Mouse (Mus musculus) urinary bladder, postnatal 25 days (tissue): ENCODE results near the gene Etv6.
"Not testable (repeated sequence)": the region's sequence is repeated elsewhere in the genome, so short reads cannot be mapped to it uniquely, and the experiment has no call there.

ENCODE experiments used
- DNase-seq: peaks from one replicate; pipeline ENCODE4 v3.0.0; 2022; ENCODE audit warnings: low spot score

The Etv6 gene

DNA sequence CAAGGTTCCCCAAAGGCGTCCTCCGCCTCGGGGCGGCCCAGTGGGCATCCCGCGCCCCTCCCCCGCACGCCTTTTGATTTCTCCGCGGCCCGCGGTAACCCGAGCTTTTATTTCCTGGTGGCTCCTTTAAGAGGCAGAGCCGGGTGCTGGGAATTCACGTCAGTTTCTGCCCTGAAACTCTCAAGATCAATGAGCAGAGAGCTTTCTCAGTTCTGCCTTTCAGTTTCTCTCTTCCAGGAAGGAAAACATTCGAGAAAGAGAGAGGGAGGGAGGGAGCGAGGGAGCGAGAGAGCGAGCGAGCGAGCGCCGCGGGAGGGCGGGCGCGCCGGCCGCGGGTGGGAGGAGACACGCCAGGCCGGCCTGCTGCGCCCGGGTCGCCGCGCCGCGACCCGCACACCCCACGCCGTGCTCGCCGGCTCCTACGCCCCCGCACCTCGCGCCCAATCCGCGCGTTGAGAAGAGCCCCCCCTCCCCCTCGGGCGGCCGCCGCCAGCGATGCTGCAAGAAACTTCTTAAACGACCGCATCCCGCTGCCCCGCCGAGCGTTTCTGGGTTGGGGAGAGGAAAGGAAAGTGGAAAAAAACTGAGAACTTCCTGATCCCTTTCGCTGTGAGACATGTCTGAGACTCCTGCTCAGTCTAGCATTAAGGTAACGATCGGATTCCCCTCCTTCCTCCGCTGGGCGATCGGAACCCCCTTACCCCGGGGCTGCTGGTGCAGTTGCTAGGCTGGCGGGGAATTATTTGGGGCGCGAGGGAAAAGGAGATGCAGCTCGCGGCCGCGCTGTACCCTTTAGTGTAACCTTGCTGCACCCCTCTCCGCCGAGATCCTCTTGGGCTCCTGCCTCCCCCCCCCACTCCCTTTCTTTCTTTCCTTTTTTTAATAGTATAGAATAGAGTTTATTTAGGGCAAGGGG, at the start of gene Etv6:
Gene Etv6, plus strand, starts transcription at position 211 of the 916 bp plus-strand sequence.
- peak; percentile 75 for DNase-seq

- DNase-seq: no peak
Observed at GRCm38 (mm10) chr6:133986161-133986560, 49.3 kb upstream of the Etv6 start.

DNA sequence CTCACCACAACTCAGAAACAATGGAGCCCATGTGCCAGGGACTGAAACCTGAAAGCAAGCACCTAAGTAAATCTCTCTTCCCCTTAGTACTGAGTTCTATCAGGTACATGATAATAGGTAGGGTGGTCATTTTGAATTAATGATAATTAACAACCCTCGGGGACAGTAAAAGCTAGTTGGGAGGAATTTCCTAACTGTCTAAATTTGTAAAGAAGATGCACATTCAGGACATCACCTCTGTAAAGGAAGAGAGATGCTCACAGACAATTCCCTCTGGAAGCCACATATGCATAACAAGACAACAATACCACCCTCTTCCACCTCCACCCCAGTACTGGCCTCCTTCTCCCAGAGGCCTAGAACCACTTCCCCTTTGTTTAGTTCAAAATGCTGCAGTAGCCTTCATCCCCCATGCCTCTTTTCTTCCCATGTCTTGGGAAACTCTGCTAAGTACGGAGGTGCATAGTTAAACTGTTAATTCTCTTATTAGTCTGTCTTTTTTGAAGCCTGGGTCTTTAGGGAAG, 48.4 kb upstream of the Etv6 start:
- no peak for DNase-seq

GRCm38 (mm10) chr6:133988011-133988410, 47.5 kb upstream of the Etv6 start:
- DNase-seq: no peak

DNA sequence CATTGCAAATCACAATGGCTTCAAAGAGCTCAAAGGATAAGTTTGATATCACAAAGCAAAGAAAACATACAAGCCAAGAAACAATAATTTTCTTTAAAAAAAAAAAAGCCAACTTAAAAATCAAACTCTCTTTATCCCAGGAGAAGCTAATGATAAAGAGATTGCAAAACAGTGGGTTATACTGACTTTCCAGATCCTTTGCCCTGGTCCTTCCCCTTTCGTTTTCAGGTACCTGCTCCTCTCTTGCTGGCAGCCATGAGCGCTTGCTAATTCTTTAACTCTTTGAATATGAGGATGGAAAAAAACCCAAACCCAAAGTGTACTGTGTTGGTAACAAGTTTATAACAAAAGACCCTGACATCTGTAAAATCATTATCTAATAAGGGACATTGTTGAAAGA, 38.0 kb upstream of the Etv6 start:
- no peak for DNase-seq

DNA sequence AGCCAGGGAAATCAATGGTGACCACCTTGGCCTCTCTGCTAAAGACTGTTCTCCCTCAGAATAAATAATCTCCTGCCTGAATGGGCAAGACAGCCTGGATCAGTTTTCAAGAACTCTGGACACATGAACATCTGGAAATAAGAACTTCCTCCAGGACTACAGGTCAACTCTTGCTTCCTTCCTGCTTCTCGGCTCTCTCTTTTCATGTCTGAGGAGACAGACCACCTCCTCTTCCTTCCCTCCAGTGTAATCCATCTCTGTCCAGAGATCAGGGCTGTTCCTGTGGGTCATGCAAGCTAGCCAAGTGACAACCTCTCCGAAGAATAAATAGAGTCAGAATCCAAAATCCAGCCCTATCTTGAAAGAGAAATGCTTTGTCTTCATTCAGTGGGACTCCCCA, 37.6 kb upstream of the Etv6 start:
- no peak for DNase-seq

GRCm38 (mm10) chr6:134014488-134015110, 20.9 kb upstream of the Etv6 start:
- DNase-seq: not testable (repeated sequence)

GRCm38 (mm10) chr6:134018807-134019206, 16.7 kb upstream of the Etv6 start:
- DNase-seq: no peak

GRCm38 (mm10) chr6:134020821-134021220, 14.7 kb upstream of the Etv6 start:
- no peak for DNase-seq

GRCm38 (mm10) chr6:134026264-134026663, 9.2 kb upstream of the Etv6 start:
- DNase-seq: no peak

DNA sequence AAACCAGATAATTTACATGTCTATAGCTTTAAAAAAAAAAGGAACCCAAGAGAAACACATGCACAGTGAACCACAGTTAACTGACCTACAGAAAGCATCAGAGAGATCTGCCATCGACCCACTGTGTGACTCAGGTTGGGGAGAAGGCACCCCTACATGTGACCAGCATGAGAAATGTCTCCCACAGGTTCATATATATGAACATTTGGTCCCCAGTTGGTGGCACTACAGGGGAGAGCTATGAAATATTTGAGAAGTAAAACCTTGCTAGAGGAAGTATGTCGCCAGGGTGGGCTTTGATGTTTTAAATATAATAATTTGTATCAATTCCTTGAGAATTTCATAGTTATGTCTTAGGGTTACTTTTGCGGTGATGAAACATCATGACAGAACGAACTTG, 8.5 kb upstream of the Etv6 start:
- no peak for DNase-seq

GRCm38 (mm10) chr6:134032451-134032850, 3.0 kb upstream of the Etv6 start:
- DNase-seq: no peak

DNA sequence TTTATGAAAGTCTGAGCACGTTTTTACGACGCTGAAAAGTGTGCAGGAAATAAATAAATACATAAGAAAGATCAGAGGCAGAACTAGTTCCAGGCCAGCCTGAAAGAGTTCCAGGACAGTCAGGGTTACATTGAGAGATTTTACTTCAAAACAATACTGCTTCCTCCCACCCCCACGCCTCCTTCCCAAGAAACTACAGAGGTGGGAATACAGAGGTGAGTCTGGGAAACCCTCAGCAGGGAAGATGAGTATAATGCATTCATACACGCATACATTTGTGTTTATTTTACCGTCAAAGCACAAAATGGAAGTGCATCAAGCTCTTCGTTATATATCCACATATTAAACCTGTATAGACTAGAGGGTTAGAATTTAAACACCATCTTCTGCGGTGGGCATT, 1.1 kb upstream of the Etv6 start:
- no peak for DNase-seq

GRCm38 (mm10) chr6:134034904-134035489, 503 bp upstream of the Etv6 start:
- peak; percentile 60 for DNase-seq

DNA sequence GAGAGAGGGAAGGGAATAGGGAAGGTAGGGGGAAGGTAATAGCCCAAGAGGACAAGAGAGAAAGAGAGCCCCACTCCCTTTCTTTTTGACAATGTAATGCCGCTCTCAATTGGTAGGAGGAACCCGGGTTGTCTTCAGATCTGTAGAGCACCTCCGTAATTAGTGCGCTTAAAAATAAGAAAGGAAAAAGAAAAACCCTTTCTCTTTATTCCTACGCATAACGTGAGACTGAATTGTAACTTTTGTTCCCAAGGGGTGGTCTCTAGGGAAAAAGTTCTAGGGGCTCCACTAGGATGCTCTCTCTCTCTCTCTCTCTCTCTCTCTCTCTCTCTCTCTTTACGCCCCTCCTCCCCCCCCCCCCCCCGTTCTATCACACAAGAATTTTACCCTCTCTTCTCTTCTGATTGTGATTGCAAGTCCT, 1.0 kb downstream of the Etv6 start:
- DNase-seq: no peak

DNA sequence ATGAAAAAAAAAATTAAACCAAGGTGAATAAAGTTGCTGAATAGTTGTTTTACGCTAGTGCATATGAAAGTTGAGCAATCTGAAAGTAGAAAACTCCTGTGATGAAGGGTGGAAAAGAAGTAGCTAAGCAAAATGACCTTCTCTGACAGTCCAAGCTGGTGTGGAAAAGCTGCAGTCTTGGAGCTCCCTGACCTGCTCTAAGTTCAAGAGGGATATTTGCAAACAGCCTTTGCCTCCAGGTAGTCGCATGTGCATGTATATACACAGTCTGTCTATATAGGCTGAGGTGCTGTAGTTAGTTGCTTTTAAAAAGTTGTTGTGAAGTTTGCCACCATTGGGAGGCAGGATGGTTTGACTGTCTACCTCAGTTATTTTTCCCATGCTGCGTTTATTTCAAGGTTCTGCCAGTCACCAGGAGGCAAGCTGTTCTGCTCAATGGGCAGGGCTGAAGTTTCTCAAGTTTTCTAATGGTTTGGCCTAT, 1.5 kb downstream of the Etv6 start:
- no peak for DNase-seq

- no peak for DNase-seq
Observed at GRCm38 (mm10) chr6:134037960-134038359, 2.5 kb downstream of the Etv6 start.

GRCm38 (mm10) chr6:134038881-134039280, 3.4 kb downstream of the Etv6 start:
- peak; percentile 26 for DNase-seq

DNA sequence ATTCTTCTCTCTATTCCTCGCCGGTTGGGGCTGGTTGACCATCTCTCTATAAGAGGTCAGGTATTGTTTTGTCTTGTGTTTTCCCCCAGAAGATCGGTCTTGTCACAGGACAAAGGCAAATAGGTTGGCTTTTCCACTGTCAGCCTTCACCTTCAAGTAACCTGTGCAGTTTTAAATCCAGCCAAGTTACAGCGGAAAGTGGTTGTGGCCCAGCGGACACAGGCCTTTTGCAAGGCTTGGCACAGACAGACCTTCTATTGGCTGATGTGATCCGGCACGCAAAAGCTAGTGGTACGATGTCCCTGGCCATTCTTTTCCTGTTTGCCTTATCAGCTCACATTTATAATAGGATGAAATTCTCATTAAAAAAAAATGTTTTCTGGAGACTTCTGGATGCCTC, 3.9 kb downstream of the Etv6 start:
- DNase-seq: no peak

DNA sequence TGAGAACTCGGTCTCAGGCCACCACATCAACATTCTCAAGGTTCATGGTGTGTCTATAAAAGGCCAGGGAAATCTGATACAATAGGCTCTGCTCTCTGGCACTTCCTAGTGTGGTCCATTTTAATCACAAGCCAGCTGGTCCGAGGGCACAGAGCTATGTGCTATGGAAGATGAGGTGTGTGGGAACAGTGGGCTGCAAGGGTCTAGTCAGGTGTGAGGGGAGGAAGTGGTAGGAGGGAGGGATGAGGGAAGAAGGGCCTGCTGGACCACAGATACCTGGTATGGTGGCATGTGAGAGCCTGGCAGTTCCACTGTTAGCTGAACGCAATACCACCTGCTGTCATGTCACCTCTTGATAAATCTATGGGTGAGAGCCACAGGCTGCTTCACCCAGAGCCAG, 4.8 kb downstream of the Etv6 start:
- DNase-seq: no peak

DNA sequence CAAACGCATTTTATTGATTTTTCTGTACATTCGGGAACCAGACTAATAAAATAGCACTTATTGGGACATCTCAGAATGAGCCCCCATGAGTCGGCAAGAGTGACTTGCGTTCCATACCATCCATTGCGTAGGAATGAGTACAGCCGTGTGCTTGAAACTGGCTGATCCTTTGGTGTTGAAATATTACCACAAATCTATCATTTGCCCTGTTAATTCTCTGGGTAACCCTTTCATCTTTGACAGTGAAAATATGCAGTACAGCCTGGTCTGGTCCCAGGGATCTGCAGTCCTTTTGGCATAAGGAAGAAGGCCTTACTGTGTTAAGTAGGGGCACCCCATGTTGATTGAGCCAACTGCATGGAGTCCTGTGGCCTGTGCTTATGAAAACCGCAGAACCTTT, 5.8 kb downstream of the Etv6 start:
- no peak for DNase-seq

DNA sequence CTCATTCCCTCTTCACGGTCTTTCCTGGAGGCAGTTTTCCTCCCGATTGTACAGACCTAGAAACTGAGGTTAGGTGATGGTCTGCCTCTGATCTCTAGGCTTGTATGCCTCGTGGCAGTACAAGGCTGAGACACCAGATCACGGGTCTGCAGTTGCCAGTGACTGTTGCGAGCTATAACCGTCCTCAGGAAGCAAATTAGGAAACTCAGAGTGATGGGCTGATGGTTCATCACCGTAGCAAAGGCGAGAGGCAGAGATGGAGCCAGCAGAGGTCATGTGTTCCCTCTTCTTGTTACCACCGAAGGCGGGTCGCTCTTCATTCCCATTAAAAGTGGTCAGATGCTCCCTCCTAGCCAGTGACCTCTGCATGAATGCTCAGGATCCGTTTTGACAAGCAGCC, 6.4 kb downstream of the Etv6 start:
- DNase-seq: no peak

GRCm38 (mm10) chr6:134043545-134043944, 8.0 kb downstream of the Etv6 start:
- no peak for DNase-seq
